Mouse (Mus musculus) MEL (cell line): ENCODE measurements around the gene Trio. TPM values are rescaled to one million over a fixed set of nuclear protein-coding genes. Genes with fewer than 3 reads are reported as not detected.

Source experiments
- DNase-seq: peaks from one replicate; pipeline ENCODE4 v3.0.0; 2011; ENCODE audit warnings: low read depth, low spot score
- H3K27ac ChIP-seq: 2 replicates; pipeline ENCODE4 v1.5.1; 2012; ENCODE audit warnings: low read depth, mild to moderate bottlenecking, control low read depth, low read length, moderate library complexity; ENCODE audit not compliant: control insufficient read depth
- H3K27me3 ChIP-seq, 2 experiments: fragments of 150-350 bp in 1 of 2; sonication (generic) in 1 of 2; 2 replicates each; pipeline ENCODE4 v1.6.1; 2012; ENCODE audit warnings: low read length in 2 of 2, mild to moderate bottlenecking in 2 of 2, improper control_type of control experiment in 1 of 2, moderate library complexity in 1 of 2; ENCODE audit not compliant: insufficient read depth in 2 of 2, control insufficient read depth in 1 of 2
- H3K36me3 ChIP-seq, 2 experiments: 2 replicates each; pipeline ENCODE4 v1.6.1; 2012 to 2014; ENCODE audit warnings: low read length in 2 of 2, improper control_type of control experiment in 1 of 2, inconsistent platforms in 1 of 2, mild to moderate bottlenecking in 1 of 2; ENCODE audit not compliant: insufficient read depth in 2 of 2, control insufficient read depth in 1 of 2
- H3K4me1 ChIP-seq, 2 experiments: fragments of 150-350 bp in 1 of 2; sonication (generic) in 1 of 2; 2 replicates each; pipeline ENCODE4 v1.6.1; 2012; ENCODE audit warnings: low read length in 2 of 2, improper control_type of control experiment in 1 of 2, mild to moderate bottlenecking in 1 of 2; ENCODE audit not compliant: insufficient read depth in 2 of 2, control insufficient read depth in 1 of 2
- H3K4me3 ChIP-seq, 2 experiments: fragments of 150-350 bp in 1 of 2; sonication (generic) in 1 of 2; 2 replicates each; pipeline ENCODE4 v1.5.1; 2012; ENCODE audit warnings: low read depth in 2 of 2, low read length in 2 of 2, mild to moderate bottlenecking in 2 of 2, moderate library complexity in 2 of 2, control low read depth in 1 of 2, improper control_type of control experiment in 1 of 2; ENCODE audit not compliant: control insufficient read depth in 1 of 2, insufficient read depth in 1 of 2
- H3K79me2 ChIP-seq: 2 replicates; pipeline ENCODE4 v1.6.1; 2012; ENCODE audit warnings: mild to moderate bottlenecking, low read length, moderate library complexity; ENCODE audit not compliant: control insufficient read depth, poor library complexity, insufficient read depth
- H3K9ac ChIP-seq: 2 replicates; pipeline ENCODE4 v1.6.1; 2012; ENCODE audit warnings: low read depth, mild to moderate bottlenecking, control low read depth, low read length, moderate library complexity; ENCODE audit not compliant: control insufficient read depth, poor library complexity, severe bottlenecking
- H3K9me3 ChIP-seq: fragments of 150-350 bp; sonication (generic); replicated peaks from 2 replicates; pipeline ENCODE4 v1.6.1; 2012; ENCODE audit warnings: mild to moderate bottlenecking, low read length, improper control_type of control experiment, moderate library complexity; ENCODE audit not compliant: insufficient read depth
- ELF1 ChIP-seq: IDR thresholded peaks from 2 replicates; pipeline ENCODE4 v1.6.1; 2014; ENCODE audit warnings: low read depth, mild to moderate bottlenecking, inconsistent platforms, low read length, improper control_type of control experiment, moderate library complexity
- ETS1 ChIP-seq: IDR thresholded peaks from 2 replicates; pipeline ENCODE4 v1.6.1; 2012; ENCODE audit warnings: low read depth, mild to moderate bottlenecking, inconsistent platforms, low read length, improper control_type of control experiment, moderate library complexity
- GATA1 ChIP-seq: IDR thresholded peaks from 2 replicates; pipeline ENCODE4 v1.6.1; 2011; ENCODE audit warnings: low read depth, low read length, improper control_type of control experiment
- KAT2A ChIP-seq: conservative IDR thresholded peaks from 2 replicates; pipeline ENCODE4 v1.6.1; 2012; ENCODE audit warnings: low read depth, low read length, improper control_type of control experiment, inconsistent platforms
- MAFK ChIP-seq: IDR thresholded peaks from 2 replicates; pipeline ENCODE4 v1.6.1; 2011; ENCODE audit warnings: low read depth, mild to moderate bottlenecking, low read length, improper control_type of control experiment, borderline replicate concordance
- MAX ChIP-seq: IDR thresholded peaks from 2 replicates; pipeline ENCODE4 v1.6.1; 2011; ENCODE audit warnings: low read length, improper control_type of control experiment
- MAZ ChIP-seq: IDR thresholded peaks from 2 replicates; pipeline ENCODE4 v1.6.1; 2012; ENCODE audit warnings: low read depth, mild to moderate bottlenecking, inconsistent platforms, low read length, improper control_type of control experiment
- MEF2A ChIP-seq: IDR thresholded peaks from 2 replicates; pipeline ENCODE4 v1.6.1; 2014; ENCODE audit warnings: low read depth, mild to moderate bottlenecking, inconsistent platforms, low read length, improper control_type of control experiment; ENCODE audit not compliant: poor library complexity, insufficient replicate concordance, severe bottlenecking; ENCODE audit errors: extremely low read depth
- MXI1 ChIP-seq: IDR thresholded peaks from 2 replicates; pipeline ENCODE4 v1.6.1; 2011; ENCODE audit warnings: mild to moderate bottlenecking, low read depth, low read length, improper control_type of control experiment
- MYB ChIP-seq: IDR thresholded peaks from 2 replicates; pipeline ENCODE4 v1.6.1; 2011; ENCODE audit warnings: mild to moderate bottlenecking, low read depth, low read length, improper control_type of control experiment
- MYC ChIP-seq: IDR thresholded peaks from 2 replicates; pipeline ENCODE4 v1.6.1; 2011; ENCODE audit warnings: low read depth, mild to moderate bottlenecking, low read length, improper control_type of control experiment, moderate library complexity
- NELFE ChIP-seq: IDR thresholded peaks from 2 replicates; pipeline ENCODE4 v1.6.1; 2011; ENCODE audit warnings: low read depth, low read length, improper control_type of control experiment
- NRF1 ChIP-seq: IDR thresholded peaks from 2 replicates; pipeline ENCODE4 v1.6.1; 2014; ENCODE audit warnings: low read depth, mild to moderate bottlenecking, inconsistent platforms, low read length, improper control_type of control experiment, moderate library complexity; ENCODE audit not compliant: poor library complexity, insufficient read depth, severe bottlenecking
- POLR2A ChIP-seq, 2 experiments: IDR thresholded peaks; 2 replicates each; pipeline ENCODE4 v1.6.1; 2011 to 2012; ENCODE audit warnings: low read length in 2 of 2, mild to moderate bottlenecking in 2 of 2, control low read depth in 1 of 2, improper control_type of control experiment in 1 of 2, low read depth in 1 of 2, moderate library complexity in 1 of 2; ENCODE audit not compliant: control insufficient read depth in 1 of 2, insufficient read depth in 1 of 2, poor library complexity in 1 of 2
- POLR2AphosphoS2 ChIP-seq: IDR thresholded peaks from 2 replicates; pipeline ENCODE4 v1.6.1; 2011; ENCODE audit warnings: low read length, improper control_type of control experiment
- POLR2AphosphoS5 ChIP-seq: IDR thresholded peaks from 2 replicates; pipeline ENCODE4 v1.6.1; 2012; ENCODE audit warnings: low read depth, borderline replicate concordance, mild to moderate bottlenecking, inconsistent platforms, low read length, moderate library complexity, mixed read lengths
- RCOR1 ChIP-seq: IDR thresholded peaks from 2 replicates; pipeline ENCODE4 v1.6.1; 2012; ENCODE audit warnings: low read depth, mild to moderate bottlenecking, inconsistent platforms, low read length, improper control_type of control experiment
- TBP ChIP-seq: IDR thresholded peaks from 2 replicates; pipeline ENCODE4 v1.8.0; 2011; ENCODE audit warnings: low read depth, low read length, improper control_type of control experiment
- UBTF ChIP-seq: IDR thresholded peaks from 2 replicates; pipeline ENCODE4 v1.6.1; 2012; ENCODE audit warnings: low read depth, mild to moderate bottlenecking, inconsistent platforms, low read length, improper control_type of control experiment, moderate library complexity, borderline replicate concordance; ENCODE audit not compliant: insufficient read depth
- ZKSCAN1 ChIP-seq: IDR thresholded peaks from 2 replicates; pipeline ENCODE4 v1.6.1; 2012; ENCODE audit warnings: low read depth, mild to moderate bottlenecking, inconsistent platforms, low read length, improper control_type of control experiment, moderate library complexity
- ZNF384 ChIP-seq: IDR thresholded peaks from 2 replicates; pipeline ENCODE4 v1.6.1; 2012; ENCODE audit warnings: low read depth, mild to moderate bottlenecking, inconsistent platforms, low read length, improper control_type of control experiment
- polyA plus RNA-seq, 2 experiments: library from polyadenylated mRNA; stranded (reverse) in 1 of 2; unstranded in 1 of 2; fragments of >175 nt in 1 of 2; fragments of >200 nt in 1 of 2; gene quantifications; 2 replicates each; pipeline versions ENCODE4 v1.2.1 to v1.2.4; 2012; ENCODE audit warnings: low replicate concordance in 2 of 2, low read depth in 1 of 2; ENCODE audit not compliant: insufficient read length in 2 of 2, insufficient read depth in 1 of 2, missing spikeins in 1 of 2
- total RNA-seq: library from RNA; depleted of rRNA; stranded (reverse); fragments of 300-350 nt; gene quantifications from 2 replicates; pipeline ENCODE4 v1.2.3, GENCODE M21; 2012

Trio gene
- total and polyA plus RNA-seq, 3 experiments, result 0.91 to 1.1 TPM; not detected in 1

GRCm38 (mm10) chr15:27955614-27956013 lies 70.0 kb downstream of the Trio start:
- Histone ChIP-seq H3K4me3 (no peak overlapping the region), H3K9me3 (no peaks in the 10 kb centered on the region), H3K9ac (no peak overlapping the region), H3K4me1 (no peaks in the 10 kb centered on the region), H3K79me2 (no peaks in the 10 kb centered on the region), H3K27me3 (no peaks in the 10 kb centered on the region), H3K36me3 (no peaks in the 10 kb centered on the region), H3K27ac (no peak overlapping the region)
- TF ChIP-seq NELFE (no peak), POLR2AphosphoS5 (no peak), MAZ (no peak), RCOR1 (no peak), MAX (no peak), TBP (no peak), MAFK (no peak)
- no peak for DNase-seq

GRCm38 (mm10) chr15:27954356-27954755 lies 71.3 kb downstream of the Trio start:
- Histone ChIP-seq H3K79me2 (no peaks in the 10 kb centered on the region), H3K4me1 (no peaks in the 10 kb centered on the region), H3K9ac (no peak overlapping the region), H3K27me3 (no peaks in the 10 kb centered on the region), H3K27ac (no peak overlapping the region), H3K9me3 (no peaks in the 10 kb centered on the region), H3K4me3 (no peak overlapping the region), H3K36me3 (no peaks in the 10 kb centered on the region)
- no peak for DNase-seq
- TF ChIP-seq ELF1 (no peak), GATA1 (no peak), MEF2A (no peak), ETS1 (no peak), NRF1 (no peak), ZKSCAN1 (no peak), UBTF (no peak), POLR2A (IDR thresholded peaks at IDR 0.05; ENCODE audit: control insufficient read depth in 1 of 2, insufficient read depth in 1 of 2, low read depth in 1 of 2, low read length in 2 of 2, poor library complexity in 1 of 2) (no peak), MYC (no peak), ZNF384 (no peak), POLR2AphosphoS2 (no peak), MXI1 (no peak), KAT2A (no peak), MYB (no peak), MAZ (no peak), NELFE (no peak)
